Mouse (Mus musculus) erythroblast, embryonic 14.5 days (primary cell): ENCODE measurements around the gene Smap2.

Source experiments
- GATA1 ChIP-seq: IDR thresholded peaks from 2 replicates; pipeline ENCODE4 v1.6.1; 2012; ENCODE audit warnings: low read length, inconsistent platforms, mixed read lengths
- TAL1 ChIP-seq: IDR thresholded peaks from 3 replicates; pipeline ENCODE4 v1.6.1; 2012; ENCODE audit warnings: low read length, inconsistent platforms, mixed read lengths

- no peak for TF ChIP-seq GATA1
- TF ChIP-seq TAL1 = no peak
These were observed 1.2 kb upstream of the Smap2 start for GRCm38 (mm10) chr4:121018250-121018649.
